Mouse (Mus musculus) MEL-GATA-1-ER (cell line): ENCODE results near the gene Ggn.
"Not testable (repeated sequence)": the region's sequence is repeated elsewhere in the genome, so short reads cannot be mapped to it uniquely, and the experiment has no call there.

ENCODE experiments used
- DNase-seq: peaks from one replicate; pipeline ENCODE4 v3.0.0-alpha.2; 2012; ENCODE audit warnings: low read depth; ENCODE audit errors: extremely low read depth

Gene Ggn

GRCm38 (mm10) chr7:29158264-29158663 lies 11.7 kb upstream of the Ggn start:
- no peak for DNase-seq

- no peak for DNase-seq
These were observed 7.7 kb upstream of the Ggn start for GRCm38 (mm10) chr7:29162294-29162693.

GRCm38 (mm10) chr7:29162750-29163525 lies 7.1 kb upstream of the Ggn start:
- no peak for DNase-seq

- DNase-seq = no peak
These were observed 2.4 kb upstream of the Ggn start for GRCm38 (mm10) chr7:29167656-29168055.

- DNase-seq = no peak
These were observed 1.8 kb upstream of the Ggn start for GRCm38 (mm10) chr7:29168121-29168695.

- no peak for DNase-seq
These were observed 1.2 kb upstream of the Ggn start for GRCm38 (mm10) chr7:29168791-29169230.

- DNase-seq = peak; percentile 91
These were observed 562 bp upstream of the Ggn start for GRCm38 (mm10) chr7:29169231-29170065.

GRCm38 (mm10) chr7:29170755-29171561 lies 948 bp downstream of the Ggn start:
- DNase-seq = no peak

GRCm38 (mm10) chr7:29171562-29172097 lies 1.6 kb downstream of the Ggn start:
- DNase-seq = no peak

GRCm38 (mm10) chr7:29172390-29173016 lies 2.5 kb downstream of the Ggn start:
- DNase-seq = no peak

- DNase-seq = no peak
These were observed 8.1 kb downstream of the Ggn start for GRCm38 (mm10) chr7:29178106-29178505.

GRCm38 (mm10) chr7:29179323-29179722 lies 9.3 kb downstream of the Ggn start:
- DNase-seq = peak; percentile 41

GRCm38 (mm10) chr7:29180077-29180853 lies 10.3 kb downstream of the Ggn start, which contains the start of gene Psmd8:
TSS of gene Psmd8 (minus strand) at chr7:29180701.
- DNase-seq = peak; percentile 94

- no peak for DNase-seq
These were observed 10.8 kb downstream of the Ggn start for GRCm38 (mm10) chr7:29180854-29181236.

- not testable (repeated sequence) for DNase-seq
These were observed 11.3 kb downstream of the Ggn start for GRCm38 (mm10) chr7:29181323-29181722.

- DNase-seq = not testable (repeated sequence)
These were observed 24.2 kb downstream of the Ggn start for GRCm38 (mm10) chr7:29194230-29194629.

GRCm38 (mm10) chr7:29202577-29202976 lies 32.6 kb downstream of the Ggn start:
- no peak for DNase-seq

- DNase-seq = not testable (repeated sequence)
These were observed 41.0 kb downstream of the Ggn start for GRCm38 (mm10) chr7:29211013-29211412.

GRCm38 (mm10) chr7:29211415-29212198 lies 41.6 kb downstream of the Ggn start:
- peak; percentile 83 for DNase-seq
